Mouse (Mus musculus) megakaryocyte-erythroid progenitor cell, adult 5 weeks (primary cell): Measurements from ENCODE around the gene Cdh6. TPM values are rescaled to one million over a fixed set of nuclear protein-coding genes. Genes with fewer than 3 reads are reported as not detected.

Experiments
- polyA plus RNA-seq: library from polyadenylated mRNA; stranded (reverse); fragments of >175 nt; gene quantifications from 2 replicates; pipeline ENCODE4 v1.2.3, GENCODE M21; 2012

Cdh6 gene
- polyA plus RNA-seq, result 0.01 TPM in 2 replicates

GRCm38 (mm10) chr15:13173071-13173778, at the start of gene Cdh6:
Gene Cdh6, minus strand, starts transcription at chr15:13173675.

